Mouse (Mus musculus) mouse embryonic stem cell (cell line): ENCODE measurements around the gene Nav1.

Experiments used
- in situ Hi-C, 2 experiments: fragments of 300-500 bp; cut with MboI; formaldehyde crosslinking; loops; 1 replicate in 1 of 2; 3 replicates in 1 of 2; pipeline ENCODE4 v1.14.3; 2019 to 2020; ENCODE audit warnings: low sequenced_read_pairs in 2 of 2, low pct_unique_long_range_greater_than_20kb in 1 of 2, mixed read lengths in 1 of 2; ENCODE audit not compliant: unreplicated experiment in 1 of 2

The Nav1 gene

DNA sequence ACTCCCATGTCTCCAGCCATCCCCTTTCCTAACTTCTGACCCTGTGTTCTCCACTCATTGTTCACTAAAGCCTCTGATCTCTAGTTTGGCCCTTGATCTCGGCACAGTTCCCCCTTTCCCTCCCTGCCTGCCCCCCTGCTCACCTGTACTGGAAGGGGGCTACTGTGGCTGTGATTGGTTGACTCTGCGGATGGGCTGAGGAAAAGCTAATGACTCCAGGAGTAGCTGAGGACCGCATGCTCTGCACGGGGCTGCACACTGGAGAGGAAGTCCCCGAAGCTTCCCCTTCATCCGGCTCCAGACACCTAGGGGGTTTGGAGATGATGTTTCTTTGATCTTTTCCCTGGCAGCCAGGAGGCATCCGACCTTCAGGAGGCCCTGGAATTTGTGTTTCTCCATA is at the start of gene Nav1:
Gene Nav1 (minus strand): TSS at position 277 of the 400 bp plus-strand sequence.
- in situ Hi-C loops = no loop called here

- in situ Hi-C loops = no loop called here
Measured at GRCm38 (mm10) chr1:135653909-135654308, 46.8 kb upstream of the Nav1 start.

- in situ Hi-C loops = no loop called here
Measured at GRCm38 (mm10) chr1:135645459-135646195, 38.5 kb upstream of the Nav1 start.

DNA sequence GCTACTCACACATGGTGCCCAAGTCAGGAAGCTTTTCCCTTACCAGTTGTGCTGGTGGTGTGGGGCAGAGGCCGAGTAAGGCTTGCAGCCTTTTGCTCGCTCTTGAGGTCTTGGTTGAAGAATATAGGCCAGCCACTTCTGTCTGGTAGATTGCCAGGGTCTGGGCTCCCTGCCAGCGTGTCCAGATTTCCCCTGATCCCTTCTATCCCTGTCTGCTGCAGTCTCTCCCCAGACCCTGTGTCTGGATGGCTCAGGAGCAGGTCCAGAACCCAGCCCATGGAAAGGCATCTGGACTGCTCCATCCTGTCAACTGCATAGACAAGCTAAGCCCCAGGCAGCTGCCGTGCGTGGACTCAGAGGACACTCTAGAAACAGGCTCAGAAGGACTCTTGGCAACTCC is 37.0 kb upstream of the Nav1 start:
- in situ Hi-C loops = no loop called here

DNA sequence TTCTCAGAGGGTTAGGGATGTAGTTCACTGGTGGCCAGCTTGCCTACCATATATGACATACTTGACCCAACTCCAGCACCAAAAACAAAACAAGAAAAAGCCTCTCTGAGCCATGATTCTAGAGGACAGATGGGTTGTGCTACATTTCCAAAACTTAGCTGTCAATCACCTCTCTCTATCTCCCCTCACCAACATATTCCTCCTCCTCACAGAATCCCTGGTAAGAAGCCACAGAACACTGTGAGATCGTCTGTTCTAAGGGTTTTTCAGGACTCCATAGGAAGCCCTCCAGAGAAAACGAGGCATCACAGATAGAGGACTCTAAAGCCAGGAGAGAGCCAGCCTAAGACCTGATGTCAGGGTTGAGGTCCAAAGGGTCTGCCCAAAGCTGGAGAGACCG is 36.6 kb upstream of the Nav1 start:
- in situ Hi-C loops = no loop called here

GRCm38 (mm10) chr1:135639853-135640252 is 32.8 kb upstream of the Nav1 start:
- in situ Hi-C loops = no loop called here

DNA sequence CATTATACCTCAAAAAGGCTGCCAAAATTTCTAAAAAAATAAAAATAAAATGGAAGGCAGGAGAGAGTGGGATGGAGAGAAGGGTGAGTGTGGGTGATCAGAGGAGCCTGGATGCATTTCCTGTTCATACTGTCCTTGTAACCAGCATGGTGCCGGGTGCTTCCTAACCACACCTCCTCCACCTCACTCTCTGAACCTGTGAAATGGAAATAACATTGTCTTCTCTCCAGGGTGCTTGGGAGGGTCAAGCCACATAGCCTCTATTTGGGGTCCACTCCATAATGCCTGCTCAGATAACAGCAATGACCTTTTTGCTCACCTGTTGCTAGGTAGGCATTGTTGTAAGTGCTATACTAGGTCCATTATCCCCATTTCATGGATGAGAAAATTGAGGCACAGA is 32.0 kb upstream of the Nav1 start:
- in situ Hi-C loops = no loop called here

DNA sequence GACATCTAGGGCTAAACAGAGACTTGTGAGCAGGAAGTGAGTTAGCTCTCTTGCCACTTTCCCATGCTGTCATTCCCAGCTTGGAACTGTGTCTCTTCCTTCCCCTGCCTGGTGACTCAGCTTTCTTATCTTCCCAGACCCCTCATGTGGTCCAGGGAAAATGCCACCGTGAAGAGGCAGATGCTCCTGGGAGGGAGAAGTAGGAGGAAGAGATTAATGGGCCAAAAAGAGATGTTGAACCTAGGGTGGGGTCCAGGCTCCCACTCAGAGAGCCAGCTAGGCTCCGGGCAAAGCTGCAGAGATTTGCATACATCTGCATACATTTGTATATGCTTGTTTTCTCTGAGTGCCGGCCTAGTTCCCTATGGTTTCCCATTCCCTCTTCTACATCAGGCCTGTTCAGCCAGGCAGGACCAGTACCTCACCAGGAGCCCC is 30.5 kb upstream of the Nav1 start:
- in situ Hi-C loops = no loop called here

GRCm38 (mm10) chr1:135636111-135636511 is 29.0 kb upstream of the Nav1 start:
- in situ Hi-C loops = no loop called here

DNA sequence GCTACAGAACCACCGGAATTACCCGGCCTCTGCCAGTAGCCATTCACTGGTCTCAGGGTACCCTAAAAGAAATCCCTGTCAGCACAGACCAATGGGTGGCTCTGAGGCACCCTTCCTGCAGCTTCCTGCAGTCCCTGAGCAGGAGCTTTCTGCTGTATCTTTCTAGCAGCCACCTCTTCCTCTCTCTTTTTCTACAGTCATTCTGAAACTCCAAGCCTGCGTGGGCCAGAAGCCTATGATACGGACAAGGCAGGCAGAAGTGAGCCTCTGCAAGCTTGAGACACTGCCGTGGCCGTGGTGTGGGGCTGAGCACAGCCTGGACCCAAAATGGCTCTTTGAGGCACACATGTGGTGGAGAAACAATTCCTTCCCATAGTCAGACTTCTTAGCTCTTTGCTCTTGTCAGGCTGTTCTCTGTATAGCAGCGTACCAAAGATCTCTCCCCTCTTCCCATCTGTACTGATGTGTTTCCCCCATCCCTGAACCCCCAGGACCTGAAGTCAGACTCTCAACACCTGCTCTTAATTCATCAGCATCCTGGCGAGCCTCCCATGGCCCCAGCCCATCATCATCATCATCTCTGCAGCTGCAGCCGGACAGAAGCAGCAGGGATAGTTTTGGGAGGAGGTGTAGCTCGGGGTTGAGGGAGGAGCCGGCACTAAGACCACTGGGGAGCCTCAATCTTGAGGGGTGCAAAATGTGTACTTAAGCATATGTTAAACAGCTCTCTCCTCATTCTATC is 28.4 kb upstream of the Nav1 start:
- in situ Hi-C loops = no loop called here

DNA sequence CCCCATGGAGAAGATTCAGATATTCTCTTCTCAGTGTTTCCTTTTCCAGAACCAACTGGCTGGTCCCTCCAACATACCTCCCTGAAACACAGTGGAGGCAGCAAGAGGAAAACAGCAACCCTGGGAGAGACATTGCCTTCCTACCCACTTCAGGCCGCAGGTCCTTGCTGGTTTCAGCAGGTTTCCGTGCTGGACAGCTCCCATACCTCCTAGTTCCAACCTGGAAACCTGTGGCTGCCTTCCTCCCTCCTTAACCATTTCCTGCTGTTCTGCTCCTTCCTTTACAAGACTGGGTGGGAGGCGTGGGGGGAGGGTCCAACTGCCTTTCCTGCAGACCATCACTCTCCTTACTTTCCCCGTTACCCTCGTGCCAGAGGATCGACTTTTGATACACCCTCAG is 27.7 kb upstream of the Nav1 start:
- in situ Hi-C loops = no loop called here

DNA sequence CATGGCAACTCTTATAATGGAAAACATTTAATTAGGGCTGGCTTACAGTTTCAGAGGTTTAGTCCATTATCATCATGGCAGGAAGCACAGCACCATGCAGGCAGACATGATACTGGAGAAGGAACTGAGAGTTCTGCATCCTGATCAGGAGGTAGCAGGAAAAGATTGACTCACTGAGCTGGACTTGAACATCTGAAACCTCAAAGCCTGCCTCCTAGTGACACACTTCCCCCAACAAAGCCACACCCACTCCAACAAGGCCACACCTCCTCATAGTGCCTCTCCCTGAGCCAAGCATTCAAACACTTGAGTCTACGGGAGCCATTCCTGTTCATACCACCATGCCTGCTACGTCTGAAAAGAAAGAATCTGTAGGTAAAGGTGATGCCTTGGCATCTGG is 26.8 kb upstream of the Nav1 start:
- in situ Hi-C loops = no loop called here

DNA sequence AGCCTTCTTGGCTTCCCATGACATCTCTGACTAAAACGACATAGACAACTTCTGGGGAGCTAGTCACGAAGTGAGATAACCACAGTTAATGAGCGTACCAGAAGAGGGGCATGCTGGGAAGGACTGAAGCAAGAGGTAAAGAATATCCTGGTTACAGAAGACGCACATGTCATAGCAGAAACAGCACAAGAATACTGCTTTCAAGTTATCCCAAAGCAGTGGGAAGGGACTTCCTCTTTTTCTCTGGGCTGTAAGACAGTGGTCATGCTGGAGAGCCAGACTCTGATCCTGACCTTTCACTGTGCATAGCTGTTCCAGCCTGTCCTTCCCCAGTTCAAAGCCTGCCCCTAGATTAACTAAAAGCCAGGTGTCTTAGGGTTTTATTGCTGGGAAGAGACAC is 26.4 kb upstream of the Nav1 start:
- in situ Hi-C loops = no loop called here

DNA sequence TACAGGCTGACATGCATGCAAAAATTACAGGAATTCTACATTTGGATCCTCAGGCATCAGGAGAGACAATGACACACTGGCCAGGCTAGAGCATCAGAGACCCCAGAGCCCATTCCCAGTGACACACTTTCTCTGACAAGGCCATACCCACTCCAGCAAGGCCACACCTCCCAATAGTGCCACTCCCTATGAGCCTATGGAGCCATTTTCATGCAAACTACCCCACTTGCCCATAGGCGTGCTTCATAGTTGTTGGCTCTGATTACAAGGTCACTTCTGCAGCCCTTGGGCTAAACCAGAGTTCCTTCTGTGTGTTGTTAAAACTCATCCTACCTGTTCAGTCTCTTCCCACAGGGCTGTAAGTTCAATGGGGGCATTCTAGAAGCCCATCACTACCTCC is 25.1 kb upstream of the Nav1 start:
- in situ Hi-C loops = no loop called here

GRCm38 (mm10) chr1:135631515-135631914 is 24.4 kb upstream of the Nav1 start:
- in situ Hi-C loops = no loop called here

GRCm38 (mm10) chr1:135629846-135630245 is 22.8 kb upstream of the Nav1 start:
- in situ Hi-C loops = no loop called here

GRCm38 (mm10) chr1:135626218-135626617 is 19.1 kb upstream of the Nav1 start:
- in situ Hi-C loops = no loop called here

- in situ Hi-C loops = no loop called here
Measured at GRCm38 (mm10) chr1:135625741-135626140, 18.6 kb upstream of the Nav1 start.

DNA sequence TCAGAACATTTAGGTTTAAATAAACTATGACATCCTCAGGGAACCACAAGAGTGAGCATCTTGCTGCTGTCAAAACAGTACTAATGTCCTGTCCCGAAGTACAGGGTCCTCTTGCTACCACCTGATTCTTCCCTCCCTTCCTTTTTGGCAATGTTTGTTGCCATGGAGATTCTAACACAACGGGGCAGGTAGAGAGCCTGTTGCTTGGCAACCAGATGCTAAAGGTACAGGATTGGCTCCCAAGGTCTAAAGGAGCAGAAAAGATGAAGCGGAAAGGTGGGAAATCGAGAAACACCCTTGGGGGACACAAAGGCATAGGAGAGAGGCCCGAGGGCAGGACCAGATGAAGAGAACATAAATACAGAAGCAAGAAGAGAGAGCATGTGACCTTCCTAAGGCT is 17.6 kb upstream of the Nav1 start:
- in situ Hi-C loops = no loop called here

- in situ Hi-C loops = no loop called here
Measured at GRCm38 (mm10) chr1:135623136-135623535, 16.0 kb upstream of the Nav1 start.
